Mouse (Mus musculus): Measurements from ENCODE around the gene Rnase2b.
"Not testable (repeated sequence)": the region's sequence is repeated elsewhere in the genome, so short reads cannot be mapped to it uniquely, and the experiment has no call there.

DNA sequence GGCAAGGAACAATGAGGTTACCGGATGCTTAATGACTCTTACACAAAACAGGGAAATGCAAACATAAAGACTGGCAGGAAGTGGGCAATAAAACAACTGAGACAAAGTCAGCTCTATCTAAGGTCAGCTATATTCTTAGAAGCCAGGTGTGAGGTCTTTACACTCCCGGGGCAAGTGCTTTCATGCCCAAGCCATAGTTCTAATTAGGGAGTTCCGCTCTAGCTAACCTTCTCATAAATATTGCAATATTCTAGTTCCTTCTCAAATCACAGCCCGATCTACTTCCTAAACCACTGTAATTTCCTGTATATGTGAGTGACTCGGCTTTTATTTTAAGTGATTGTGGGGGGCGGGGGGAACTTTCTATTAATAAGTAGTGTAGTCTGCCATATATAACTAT lies 1.3 kb downstream of the Rnase2b start:
- not testable (repeated sequence) for TF ChIP-seq POLR2A (IDR thresholded peaks at IDR 0.05; ENCODE audit: insufficient read depth, low read length); CTCF (IDR thresholded peaks at IDR 0.05; ENCODE audit: low read depth, low read length)
